Mouse (Mus musculus) left cerebral cortex, adult 9 months (tissue): ENCODE data around the gene Xntrpc.
"Not testable (repeated sequence)": the region's sequence is repeated elsewhere in the genome, so short reads cannot be mapped to it uniquely, and the experiment has no call there.

Source experiments
- DNase-seq, 2 experiments: peaks; one replicate each; pipeline ENCODE4 v3.0.0; 2022; ENCODE audit warnings: low spot score in 2 of 2

Gene Xntrpc

GRCm38 (mm10) chr7:102065046-102065891 lies at the start of gene Xntrpc, which contains the start of the genes Rnf121 and Xndc1:
Gene Xntrpc, plus strand, starts transcription at chr7:102065713.
Gene Rnf121, minus strand, starts transcription at chr7:102065469.
Gene Xndc1, plus strand, starts transcription at chr7:102065511.
- peak; percentile 83 to 93 for DNase-seq

GRCm38 (mm10) chr7:102016936-102017335 lies 48.6 kb upstream of the Xntrpc start:
- DNase-seq = no peak

- DNase-seq = no peak
These were observed 48.1 kb upstream of the Xntrpc start for GRCm38 (mm10) chr7:102017452-102017851.

DNA sequence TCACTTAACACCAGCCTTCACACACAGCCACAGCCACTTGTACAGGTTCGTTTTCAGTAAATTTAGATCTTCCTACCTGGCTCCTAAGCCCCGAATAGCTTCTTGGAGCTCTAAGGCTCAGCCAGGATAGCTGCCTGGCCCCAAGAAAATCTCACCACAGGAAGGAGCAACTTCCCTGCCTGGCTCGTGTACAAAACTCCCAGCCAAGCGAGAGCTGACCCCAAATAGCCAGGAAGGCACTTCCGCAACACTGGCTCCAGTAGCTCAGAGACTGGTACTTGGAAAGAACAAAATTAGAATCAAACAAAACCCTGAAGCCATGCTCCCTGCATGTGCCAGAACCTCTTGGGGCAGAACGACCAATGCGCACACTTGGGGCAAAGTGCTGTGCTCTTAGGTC lies 47.5 kb upstream of the Xntrpc start:
- DNase-seq = no peak

DNA sequence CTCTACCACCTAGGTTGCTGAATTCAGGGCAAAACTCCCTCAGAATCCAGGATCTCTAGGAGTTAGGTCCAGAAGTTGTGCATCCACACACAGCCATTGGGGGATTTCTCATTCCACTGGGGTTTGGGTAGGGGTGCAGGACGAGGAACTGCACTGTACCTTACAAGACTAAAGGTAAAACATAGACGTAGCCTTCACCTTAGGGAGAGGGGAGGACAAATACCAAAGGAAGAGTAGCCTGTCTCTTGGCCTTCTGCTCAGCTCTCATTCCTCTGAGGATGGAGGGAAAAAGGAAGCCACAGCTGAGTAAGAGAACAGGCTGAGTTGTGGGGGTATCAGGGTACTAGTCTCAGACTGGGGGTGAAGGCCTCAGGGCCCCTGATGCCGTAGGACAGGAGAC lies 46.9 kb upstream of the Xntrpc start, which contains the start of gene Il18bp:
Gene Il18bp (minus strand): TSS at position 101 of the 400 bp plus-strand sequence.
- DNase-seq = no peak

GRCm38 (mm10) chr7:102019362-102019761 lies 46.2 kb upstream of the Xntrpc start:
- no peak for DNase-seq

DNA sequence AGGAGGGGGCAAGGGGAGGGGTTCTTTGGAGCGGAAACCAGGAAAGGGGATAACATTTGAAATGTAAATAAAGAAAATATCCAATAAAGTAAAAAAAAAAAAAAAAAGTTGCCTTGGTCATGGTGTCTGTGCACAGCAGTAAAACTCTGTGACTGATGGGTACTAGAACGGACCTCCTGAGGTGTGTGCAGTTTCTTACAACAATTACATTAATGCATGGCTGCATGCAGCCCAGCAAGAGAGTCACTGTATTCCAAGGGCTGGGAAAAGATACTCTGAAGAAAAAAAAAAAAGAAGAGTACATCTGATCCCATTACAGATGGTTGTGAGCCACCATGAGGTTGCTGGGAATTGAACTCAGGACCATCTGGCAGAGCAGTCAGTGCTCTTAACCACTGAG lies 44.6 kb upstream of the Xntrpc start:
- not testable (repeated sequence) for DNase-seq

DNA sequence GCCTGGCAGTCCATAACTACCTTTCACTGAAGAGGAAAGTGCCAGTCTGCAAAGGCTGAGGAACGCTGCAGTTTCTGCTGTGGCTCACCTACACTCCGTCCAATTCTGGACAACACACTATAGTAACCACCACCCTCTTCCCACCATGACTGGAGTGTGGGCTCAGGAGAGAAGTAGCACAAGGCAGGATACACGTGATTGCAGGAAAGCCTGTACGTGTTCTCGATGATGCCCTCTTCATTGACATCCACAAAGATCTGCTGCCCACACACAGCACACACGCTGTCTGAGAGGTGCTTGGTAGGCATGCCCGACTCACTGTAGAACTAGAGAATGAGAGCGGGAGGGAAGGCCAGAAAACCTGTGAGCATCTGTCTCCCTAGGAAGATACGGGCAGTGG lies 41.7 kb upstream of the Xntrpc start:
- peak; percentile 43 to 53 for DNase-seq

- no peak for DNase-seq
These were observed 40.1 kb upstream of the Xntrpc start for GRCm38 (mm10) chr7:102025187-102026119.

- no peak for DNase-seq
These were observed 30.6 kb upstream of the Xntrpc start for GRCm38 (mm10) chr7:102034904-102035303.

DNA sequence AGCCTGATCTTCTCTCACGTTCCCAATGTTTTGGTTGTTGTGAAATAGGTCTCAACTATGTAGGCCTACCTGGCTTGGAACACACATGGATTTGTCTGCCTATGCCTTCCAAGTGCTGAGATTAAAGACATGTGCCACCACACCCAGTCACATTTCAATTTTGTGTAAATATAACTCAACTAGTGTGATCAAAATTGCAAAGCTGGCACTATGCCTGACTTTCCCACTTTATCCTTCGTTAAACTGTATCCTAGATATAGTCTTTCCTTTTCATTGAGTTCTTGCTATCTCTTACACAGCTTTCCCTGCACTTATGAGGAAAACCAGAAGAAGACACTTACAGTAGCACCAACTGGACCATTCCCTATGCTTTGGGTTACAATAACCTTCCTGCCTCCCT lies 30.0 kb upstream of the Xntrpc start:
- DNase-seq = no peak

DNA sequence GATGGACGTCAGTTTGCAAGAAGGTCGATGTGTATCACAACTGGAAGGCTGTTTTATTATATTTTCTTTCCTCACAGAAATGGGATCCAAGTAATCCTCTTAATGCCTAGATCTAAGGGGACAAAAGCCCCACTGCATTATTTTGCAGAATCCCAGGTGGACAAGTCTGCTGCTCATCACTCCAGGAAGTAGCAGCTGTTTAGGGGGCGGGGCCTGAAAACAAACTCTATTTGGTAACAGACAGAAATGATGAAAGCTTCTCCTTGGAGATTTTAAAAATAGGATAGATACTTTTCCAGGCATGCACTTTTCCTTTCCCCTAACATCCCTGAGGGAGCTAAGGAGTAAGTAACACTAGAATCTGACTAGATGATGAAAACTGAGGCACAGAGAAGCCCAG lies 28.2 kb upstream of the Xntrpc start:
- DNase-seq = no peak

- DNase-seq = no peak
These were observed 23.2 kb upstream of the Xntrpc start for GRCm38 (mm10) chr7:102042314-102042713.

- not testable (repeated sequence) for DNase-seq
These were observed 17.0 kb upstream of the Xntrpc start for GRCm38 (mm10) chr7:102048524-102048923.

DNA sequence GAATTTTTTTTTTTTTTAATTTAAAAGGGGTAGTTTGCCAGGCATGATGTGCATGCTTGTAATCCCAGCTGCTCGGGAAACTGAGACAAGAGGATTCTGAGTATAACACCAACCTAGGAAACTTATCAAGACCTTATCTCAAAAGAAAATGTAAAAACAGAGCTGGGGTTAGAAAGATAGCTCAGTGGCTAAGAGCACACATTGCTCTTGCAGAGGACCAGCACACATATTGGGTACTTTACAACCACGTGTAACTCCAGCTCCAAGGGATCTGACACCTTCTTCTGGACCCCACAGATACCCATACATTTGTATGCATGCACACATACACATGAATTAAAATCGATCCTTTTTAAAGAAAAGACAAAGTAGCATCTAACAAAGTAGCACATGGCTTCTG lies 4.2 kb upstream of the Xntrpc start:
- no peak for DNase-seq

DNA sequence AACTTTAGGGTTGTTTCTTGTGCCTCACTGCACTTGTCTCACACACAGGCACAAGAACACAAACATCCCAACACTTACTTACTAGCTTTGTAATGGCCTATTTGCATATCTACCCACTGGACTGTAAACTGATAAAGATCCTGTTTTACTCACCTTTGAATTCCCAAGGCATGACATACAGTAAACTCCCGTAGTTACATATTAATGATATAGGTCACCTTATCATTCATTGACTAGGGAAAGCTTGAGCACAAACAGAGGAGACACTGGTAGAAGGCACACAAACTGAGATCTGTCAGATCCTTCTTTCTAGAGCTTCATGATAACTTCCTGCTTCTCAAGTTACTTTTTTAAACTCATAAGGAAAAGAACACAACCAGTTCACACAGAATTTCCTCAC lies 3.3 kb upstream of the Xntrpc start:
- DNase-seq = no peak

- no peak for DNase-seq
These were observed 1.6 kb upstream of the Xntrpc start for GRCm38 (mm10) chr7:102063891-102064290.

- DNase-seq = no peak
These were observed 863 bp upstream of the Xntrpc start for GRCm38 (mm10) chr7:102064655-102065045.

DNA sequence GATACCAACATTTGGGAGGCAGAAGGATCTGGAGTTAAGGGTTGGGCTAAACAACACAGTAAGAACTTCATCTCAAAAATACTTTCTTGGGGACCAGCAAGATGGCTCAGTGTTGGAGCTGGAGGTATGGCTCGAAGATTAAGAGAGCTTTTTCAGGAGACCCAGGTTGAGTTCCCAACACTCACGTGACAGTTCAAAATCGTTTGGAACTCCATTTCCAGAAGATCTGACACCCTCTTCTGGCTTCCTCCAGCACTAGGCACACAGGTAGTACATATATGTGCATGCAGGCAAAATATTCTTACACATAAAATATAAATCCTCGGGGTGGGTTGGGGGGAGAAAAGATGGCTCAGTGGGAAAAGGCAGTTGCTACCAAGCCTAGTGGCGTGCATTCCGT lies 850 bp downstream of the Xntrpc start:
- DNase-seq = no peak

- DNase-seq = no peak
These were observed 11.3 kb downstream of the Xntrpc start for GRCm38 (mm10) chr7:102076714-102077296.

DNA sequence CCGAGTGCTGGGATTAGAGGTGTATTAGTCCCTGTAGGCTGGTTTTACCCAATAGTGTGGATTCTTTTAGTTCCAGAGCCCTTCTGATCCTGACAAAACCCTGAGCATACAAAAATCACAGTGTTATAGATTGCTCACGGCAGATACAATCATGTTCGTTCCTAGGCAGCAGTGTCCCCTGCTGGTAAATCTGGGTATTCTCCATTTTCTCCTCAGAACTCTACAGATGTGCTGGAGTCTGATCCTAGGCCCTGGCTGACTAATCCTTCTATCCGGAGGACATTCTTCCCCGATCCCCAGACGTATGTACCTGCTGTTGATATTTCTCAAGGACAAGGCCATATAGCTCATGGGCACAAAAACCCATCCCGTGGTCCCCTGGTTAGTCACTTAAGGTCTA lies 13.0 kb downstream of the Xntrpc start:
- DNase-seq = peak in 1 of 2 experiments; percentile 53

DNA sequence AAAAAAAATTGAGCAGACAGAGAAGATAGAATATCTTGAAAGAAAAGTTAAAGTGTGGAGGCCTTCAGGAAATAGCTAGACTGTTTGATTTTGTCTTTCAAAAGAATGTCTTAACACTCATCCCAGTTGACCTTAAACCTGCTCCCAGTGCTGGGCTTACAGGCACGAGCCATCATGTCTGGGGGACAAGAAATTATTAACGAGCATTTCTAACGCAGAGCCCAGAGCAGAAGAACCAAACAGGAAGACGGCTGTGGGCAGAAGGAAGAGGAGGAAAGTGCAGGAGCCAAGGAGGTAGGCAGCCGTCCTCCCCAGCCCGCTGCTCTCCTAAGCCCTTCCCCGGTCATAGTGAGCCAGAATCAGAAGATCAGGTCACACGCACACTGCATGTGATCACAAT lies 14.8 kb downstream of the Xntrpc start:
- DNase-seq = no peak
